Mouse (Mus musculus) megakaryocyte, embryonic 14.5 days (primary cell): ENCODE measurements around the gene Memo1. TPM values are rescaled to one million over a fixed set of nuclear protein-coding genes. Genes with fewer than 3 reads are reported as not detected.
"Not testable (repeated sequence)": the region's sequence is repeated elsewhere in the genome, so short reads cannot be mapped to it uniquely, and the experiment has no call there.

ENCODE experiments used
- H3K27me3 ChIP-seq: replicated peaks from 2 replicates; pipeline ENCODE3; 2012; ENCODE audit warnings: inconsistent platforms
- H3K36me3 ChIP-seq: replicated peaks from 2 replicates; pipeline ENCODE3; 2012; ENCODE audit warnings: low read length, inconsistent platforms, mixed read lengths
- H3K4me1 ChIP-seq: 2 replicates; pipeline ENCODE4 v1.6.1; 2012; ENCODE audit warnings: inconsistent platforms
- H3K4me3 ChIP-seq: replicated peaks from 2 replicates; pipeline ENCODE3; 2012; ENCODE audit warnings: moderate library complexity, mild to moderate bottlenecking, inconsistent platforms
- H3K9me3 ChIP-seq: 2 replicates; pipeline ENCODE4 v1.6.1; 2012; ENCODE audit warnings: inconsistent platforms
- FLI1 ChIP-seq: IDR thresholded peaks from 2 replicates; pipeline ENCODE4 v1.6.1; 2012; ENCODE audit warnings: low read length, inconsistent platforms, mixed read lengths
- GATA1 ChIP-seq: IDR thresholded peaks from 3 replicates; pipeline ENCODE4 v1.6.1; 2012; ENCODE audit warnings: mixed read lengths, low read length, inconsistent platforms, borderline replicate concordance
- polyA plus RNA-seq: library from polyadenylated mRNA; stranded (reverse); fragments of >175 nt; gene quantifications from 2 replicates; pipeline ENCODE4 v1.2.3, GENCODE M21; 2012; ENCODE audit warnings: low replicate concordance; ENCODE audit not compliant: insufficient read depth

The Memo1 gene
- 15.6 and 32.8 TPM in 2 replicates for polyA plus RNA-seq

GRCm38 (mm10) chr17:74295026-74295970, at the start of gene Memo1:
Gene Memo1 (minus strand): TSS chr17:74295521.
- no peaks in the 10 kb centered on the region for H3K9me3 ChIP-seq
- TF ChIP-seq FLI1 (no peak), GATA1 (no peak)
- peaks cover 36% of the 10 kb centered on the region for H3K4me1 ChIP-seq
- peak within 1 kb of the TSS; percentile 97 for H3K4me3 ChIP-seq
- peaks cover 20% of the 10 kb centered on the region for H3K36me3 ChIP-seq
- H3K27me3 ChIP-seq: no peaks in the 10 kb centered on the region

GRCm38 (mm10) chr17:74341151-74341550, 45.8 kb upstream of the Memo1 start:
- H3K36me3 ChIP-seq: peaks cover 24% of the 10 kb centered on the region
- peaks cover 45% of the 10 kb centered on the region for H3K4me1 ChIP-seq
- TF ChIP-seq GATA1 (no peak), FLI1 (no peak)
- peak overlapping the region; percentile 47 for H3K4me3 ChIP-seq
- H3K9me3 ChIP-seq: no peaks in the 10 kb centered on the region
- no peaks in the 10 kb centered on the region for H3K27me3 ChIP-seq

- Histone ChIP-seq H3K9me3 (no peaks in the 10 kb centered on the region), H3K4me1 (peaks cover 40% of the 10 kb centered on the region), H3K36me3 (peaks cover 14% of the 10 kb centered on the region), H3K27me3 (no peaks in the 10 kb centered on the region), H3K4me3 (peak within 1 kb of the TSS; percentile 98)
- TF ChIP-seq GATA1: no peak
- no peak for TF ChIP-seq FLI1
These were observed 43.9 kb upstream of the Memo1 start, which contains the start of gene Spast for GRCm38 (mm10) chr17:74338937-74339804. Gene Spast (plus strand): TSS chr17:74338987.

GRCm38 (mm10) chr17:74338225-74338931, 43.1 kb upstream of the Memo1 start:
- Histone ChIP-seq H3K4me1 (peaks cover 36% of the 10 kb centered on the region), H3K36me3 (peaks cover 8% of the 10 kb centered on the region), H3K9me3 (no peaks in the 10 kb centered on the region), H3K4me3 (peak overlapping the region; percentile 98), H3K27me3 (no peaks in the 10 kb centered on the region)
- TF ChIP-seq GATA1: no peak
- TF ChIP-seq FLI1: no peak

GRCm38 (mm10) chr17:74331049-74331676, 35.8 kb upstream of the Memo1 start:
- no peaks in the 10 kb centered on the region for H3K4me1 ChIP-seq
- no peak overlapping the region for H3K4me3 ChIP-seq
- TF ChIP-seq FLI1 (no peak), GATA1 (no peak)
- no peaks in the 10 kb centered on the region for H3K9me3 ChIP-seq
- no peaks in the 10 kb centered on the region for H3K36me3 ChIP-seq
- no peaks in the 10 kb centered on the region for H3K27me3 ChIP-seq

GRCm38 (mm10) chr17:74328146-74328545, 32.8 kb upstream of the Memo1 start:
- not testable (repeated sequence) for H3K4me1 ChIP-seq, H3K36me3 ChIP-seq, H3K27me3 ChIP-seq, H3K4me3 ChIP-seq, H3K9me3 ChIP-seq

GRCm38 (mm10) chr17:74327195-74327594, 31.9 kb upstream of the Memo1 start:
- H3K9me3 ChIP-seq, H3K4me1 ChIP-seq, H3K4me3 ChIP-seq, H3K27me3 ChIP-seq, H3K36me3 ChIP-seq: not testable (repeated sequence)

- TF ChIP-seq FLI1 (no peak), GATA1 (no peak)
- Histone ChIP-seq H3K36me3 (no peaks in the 10 kb centered on the region), H3K9me3 (no peaks in the 10 kb centered on the region)
These were observed 28.5 kb upstream of the Memo1 start, which contains the start of gene Dpy30 for GRCm38 (mm10) chr17:74323844-74324243. Gene Dpy30 (minus strand): TSS chr17:74323944.

GRCm38 (mm10) chr17:74322400-74323054, 27.2 kb upstream of the Memo1 start:
- Histone ChIP-seq H3K9me3 (no peaks in the 10 kb centered on the region), H3K27me3 (peaks cover 1% of the 10 kb centered on the region), H3K36me3 (no peaks in the 10 kb centered on the region), H3K4me1 (no peaks in the 10 kb centered on the region), H3K4me3 (no peak overlapping the region)
- TF ChIP-seq GATA1: no peak
- no peak for TF ChIP-seq FLI1

More at GRCm38 (mm10) chr17:74323844-74324243, 28.5 kb upstream of the Memo1 start, which contains the start of gene Dpy30:
- Histone ChIP-seq H3K27me3 (peaks cover 1% of the 10 kb centered on the region), H3K4me3 (no peak within 1 kb of the TSS), H3K4me1 (no peaks in the 10 kb centered on the region)
